Mouse (Mus musculus) liver, embryonic 15.5 days (tissue): Measurements from ENCODE around the gene Wdr18. TPM values are rescaled to one million over a fixed set of nuclear protein-coding genes. Genes with fewer than 3 reads are reported as not detected.

Source experiments
- ATAC-seq: fragments of 200-750 bp; cut with Nextera tagmentation; 2 replicates; pipeline ENCODE4 v1.8.0; 2017; ENCODE audit warnings: moderate number of reproducible peaks, mild to moderate bottlenecking, moderate library complexity; ENCODE audit not compliant: insufficient read depth
- H3K27ac ChIP-seq: fragments of 300-500 bp; sonication (generic); replicated peaks from 2 replicates; pipeline ENCODE4 v1.5.1; 2015; ENCODE audit warnings: mild to moderate bottlenecking, inconsistent platforms
- H3K27me3 ChIP-seq: fragments of 300-500 bp; sonication (generic); 2 replicates; pipeline ENCODE4 v1.6.1; 2015; ENCODE audit warnings: mild to moderate bottlenecking, inconsistent platforms
- H3K36me3 ChIP-seq: fragments of 300-500 bp; sonication (generic); replicated peaks from 2 replicates; pipeline ENCODE4 v1.6.1; 2015; ENCODE audit warnings: moderate library complexity, mild to moderate bottlenecking, inconsistent platforms
- H3K4me1 ChIP-seq: fragments of 300-500 bp; sonication (generic); replicated peaks from 2 replicates; pipeline ENCODE4 v1.6.1; 2015; ENCODE audit warnings: inconsistent platforms
- H3K4me2 ChIP-seq: fragments of 300-500 bp; sonication (generic); 2 replicates; pipeline ENCODE4 v1.6.1; 2015; ENCODE audit warnings: moderate library complexity, mild to moderate bottlenecking, inconsistent platforms
- H3K4me3 ChIP-seq: fragments of 300-500 bp; sonication (generic); replicated peaks from 2 replicates; pipeline ENCODE4 v1.5.1; 2015; ENCODE audit warnings: mild to moderate bottlenecking, inconsistent platforms
- H3K9ac ChIP-seq: fragments of 300-500 bp; sonication (generic); 2 replicates; pipeline ENCODE4 v1.6.1; 2015; ENCODE audit warnings: moderate library complexity, mild to moderate bottlenecking, inconsistent platforms
- H3K9me3 ChIP-seq: fragments of 300-500 bp; sonication (generic); replicated peaks from 2 replicates; pipeline ENCODE4 v1.6.1; 2016; ENCODE audit warnings: inconsistent platforms
- WGBS: fragments of 180-500 bp; shearing (Covaris S2); methylation state at CpG from one replicate; pipeline ENCODE4 v1.1.7; 2015; ENCODE audit warnings: mixed read lengths; ENCODE audit not compliant: insufficient replicate concordance; 5-methylcytosine and 5-hydroxymethylcytosine counted together
- polyA plus RNA-seq: library from polyadenylated mRNA; unstranded; fragments of >200 nt; fragmentation: Nextera tagmentation; extraction: Ambion mirVana; gene quantifications from 2 replicates; pipeline ENCODE4 v1.2.1, GENCODE M21; 2015

Wdr18 gene
- polyA plus RNA-seq, 1 experiment from 2014 or later: 48.4 TPM

- Histone ChIP-seq H3K9me3 (no peaks in the 10 kb centered on the region), H3K27me3 (peaks cover 11% of the 10 kb centered on the region), H3K36me3 (peaks cover 44% of the 10 kb centered on the region), H3K4me1 (peaks cover 68% of the 10 kb centered on the region), H3K4me2 (peak overlapping the region; percentile 77), H3K4me3 (peak overlapping the region; percentile 42), H3K27ac (peak overlapping the region; percentile 81), H3K9ac (peak overlapping the region; percentile 15; the same call in 1 of the 2 replicates)
- WGBS: 3% methylated on average over 15 of the region's 15 CpGs
- peak; percentile 57 for ATAC-seq
These were observed 58.9 kb downstream of the Wdr18 start for GRCm38 (mm10) chr10:80018739-80019297.

- peaks cover 37% of the 10 kb centered on the region for H3K36me3 ChIP-seq
- 0 out of 2 replicates have a peak, but pooled peaks cover 3% of the 10 kb centered on the region for H3K27me3 ChIP-seq
- peaks cover 69% of the 10 kb centered on the region for H3K4me1 ChIP-seq
- 0 out of 2 replicates have a peak overlapping the region, but pooled peaks have one; percentile 15 for H3K9ac ChIP-seq
- H3K9me3 ChIP-seq: no peaks in the 10 kb centered on the region
- 0 out of 2 replicates have a peak, but pooled peaks have one; percentile 23 for ATAC-seq
- H3K27ac ChIP-seq: peak overlapping the region; percentile 81
- WGBS: 58% methylated on average over 20 of the region's 20 CpGs
- peak overlapping the region; percentile 42 for H3K4me3 ChIP-seq
- H3K4me2 ChIP-seq: peak overlapping the region; percentile 77
These were observed 59.6 kb downstream of the Wdr18 start for GRCm38 (mm10) chr10:80019471-80020131.

Other genes starting within 250 kb of the Wdr18 start
- gene Hcn2, start 243.5 kb upstream of the Wdr18 start, polyA plus RNA-seq: 0.02 TPM in 1 of 2 replicates, not detected in the other
- gene Polrmt, start 213.6 kb upstream of the Wdr18 start, polyA plus RNA-seq: 15.6 and 17.7 TPM in 2 replicates
- gene Fgf22, start 205.1 kb upstream of the Wdr18 start, polyA plus RNA-seq: 0.07 TPM in 1 of 2 replicates, not detected in the other
- gene Rnf126, start 193.2 kb upstream of the Wdr18 start, polyA plus RNA-seq: 39.6 and 42.0 TPM in 2 replicates
- gene Fstl3, start 182.9 kb upstream of the Wdr18 start, polyA plus RNA-seq: 0.71 and 1.0 TPM in 2 replicates
- 7.0 and 7.1 TPM in 2 replicates for gene Prss57, start 169.2 kb upstream of the Wdr18 start, polyA plus RNA-seq
- 8.8 and 9.2 TPM in 2 replicates for gene Palm, start 166.6 kb upstream of the Wdr18 start, polyA plus RNA-seq
- gene Misp, start 139.2 kb upstream of the Wdr18 start, polyA plus RNA-seq: 0.50 TPM in 2 replicates
- 120 and 133 TPM in 2 replicates for gene Ptbp1, start 105.7 kb upstream of the Wdr18 start, polyA plus RNA-seq
- 112 and 131 TPM in 2 replicates for gene Prtn3, start 85.7 kb upstream of the Wdr18 start, polyA plus RNA-seq
- gene Plppr3, start 85.5 kb upstream of the Wdr18 start, polyA plus RNA-seq: 5.8 and 6.1 TPM in 2 replicates
- 211 and 227 TPM in 2 replicates for gene Elane, start 73.9 kb upstream of the Wdr18 start, polyA plus RNA-seq
- not detected in 2 replicates for gene Cfd, start 69.3 kb upstream of the Wdr18 start, polyA plus RNA-seq
- 16.4 and 18.0 TPM in 2 replicates for gene Med16, start 51.2 kb upstream of the Wdr18 start, polyA plus RNA-seq
- gene Gm26602, start 49.3 kb upstream of the Wdr18 start, polyA plus RNA-seq: not detected in 2 replicates
- gene Kiss1r, start 43.2 kb upstream of the Wdr18 start, polyA plus RNA-seq: 0.32 and 0.37 TPM in 2 replicates
- gene R3hdm4, start 38.9 kb upstream of the Wdr18 start, polyA plus RNA-seq: 52.4 and 55.6 TPM in 2 replicates
- gene Arid3a, start 33.1 kb upstream of the Wdr18 start, polyA plus RNA-seq: 6.1 and 7.4 TPM in 2 replicates
- 0.10 TPM in 1 of 2 replicates, not detected in the other for gene Grin3b, start 10.6 kb downstream of the Wdr18 start, polyA plus RNA-seq
- gene Tmem259, start 24.2 kb downstream of the Wdr18 start, polyA plus RNA-seq: 8.4 and 11.0 TPM in 2 replicates
- 44.5 and 45.5 TPM in 2 replicates for gene Cnn2, start 28.4 kb downstream of the Wdr18 start, polyA plus RNA-seq
- 7.5 and 9.0 TPM in 2 replicates for gene Abca7, start 36.3 kb downstream of the Wdr18 start, polyA plus RNA-seq
- gene Arhgap45, start 56.5 kb downstream of the Wdr18 start, polyA plus RNA-seq: 15.7 and 18.2 TPM in 2 replicates
- 81.3 and 84.4 TPM in 2 replicates for gene Polr2e, start 79.6 kb downstream of the Wdr18 start, polyA plus RNA-seq
- gene Gpx4, start 87.0 kb downstream of the Wdr18 start, polyA plus RNA-seq: 603 and 658 TPM in 2 replicates
- gene Sbno2, start 145.4 kb downstream of the Wdr18 start, polyA plus RNA-seq: 10.4 and 12.3 TPM in 2 replicates
- gene Stk11, start 155.7 kb downstream of the Wdr18 start, polyA plus RNA-seq: 16.4 and 21.8 TPM in 2 replicates
- 291 and 300 TPM in 2 replicates for gene Atp5d, start 178.5 kb downstream of the Wdr18 start, polyA plus RNA-seq
- gene Cbarp, start 180.7 kb downstream of the Wdr18 start, polyA plus RNA-seq: 0.35 and 0.51 TPM in 2 replicates
- gene Midn, start 188.1 kb downstream of the Wdr18 start, polyA plus RNA-seq: 2.9 and 3.1 TPM in 2 replicates
- gene Cirbp, start 205.8 kb downstream of the Wdr18 start, polyA plus RNA-seq: 13.1 and 17.0 TPM in 2 replicates
- gene 1600002K03Rik, start 212.8 kb downstream of the Wdr18 start, polyA plus RNA-seq: 8.9 and 10.1 TPM in 2 replicates
- gene Efna2, start 219.3 kb downstream of the Wdr18 start, polyA plus RNA-seq: 0.56 and 0.61 TPM in 2 replicates